Mouse (Mus musculus) thymus, adult 2 months (tissue): ENCODE data around the gene Antxr2.

ENCODE experiments used
- CTCF ChIP-seq: fragments of 200-500 bp; IDR thresholded peaks from 2 replicates; pipeline ENCODE4 v1.5.1; 2012; ENCODE audit warnings: mild to moderate bottlenecking, control low read depth, low read length, moderate library complexity, borderline replicate concordance; ENCODE audit not compliant: control insufficient read depth, poor library complexity, insufficient read depth; ENCODE audit errors: extremely low read depth
- POLR2A ChIP-seq: fragments of 200-500 bp; IDR thresholded peaks from 2 replicates; pipeline ENCODE4 v1.6.1; 2012; ENCODE audit warnings: mild to moderate bottlenecking, low read length, control low read depth, moderate library complexity; ENCODE audit not compliant: control insufficient read depth, poor library complexity, insufficient read depth; ENCODE audit errors: extremely low read depth

GRCm38 (mm10) chr5:97851981-97852748, 178.7 kb downstream of the Antxr2 start:
- TF ChIP-seq POLR2A, result no peak
- TF ChIP-seq CTCF, result no peak
